14 mouse cellular contexts compared by ENCODE assay signal in genomic region chr13:83656094-83656493, GRCm38 (mm10).
A peak's percentile ranks its signal among the peaks of the same experiment; 100 is the strongest.
DNase-seq lines count a peak whose midpoint lies in the region; TF ChIP-seq lines count a peak whose summit lies in the region.
"Had no signal": no experiment of that assay in that cellular context is flagged by ENCODE, and none has a peak within 500 bp of the region (broad histone marks: within the 10 kb centered on the region; RNA-seq: fewer than 3 reads in every experiment).

No protein-coding gene starts in this region.

- H3K27ac ChIP-seq in layer of hippocampus, adult 2 months = peak overlapping the region; percentile 54
- H3K27ac ChIP-seq: heart, adult 2 months; hindbrain, embryonic 14.5 days; kidney, postnatal 0 days had no signal

- DNase-seq in embryo, embryonic 10 days (ENCODE audit: low spot score) = peak; percentile 9
- no peak for DNase-seq in embryo, embryonic 11 days
- DNase-seq in layer of hippocampus, adult 2 months (ENCODE audit: low spot score in 2 of 2) = no peak
- DNase-seq in layer of hippocampus, adult 9-10 months (ENCODE audit: low spot score) = no peak
- DNase-seq in right cerebral cortex, adult 18-20 months = peak; percentile 63
- no peak for DNase-seq in right cerebral cortex, postnatal 14 days
- no peak for DNase-seq in kidney, postnatal 10 days
- DNase-seq: adrenal gland, postnatal 25 days; heart, adult 2 months; spleen, adult 18-20 months; thymus, postnatal 14 days had no signal

- peak; percentile 7; the same call in 1 of the 2 replicates for TF ChIP-seq CTCF in layer of hippocampus, adult 2 months (conservative IDR thresholded peaks at IDR 0.05)

- no peak overlapping the region for H3K4me3 ChIP-seq in layer of hippocampus, adult 2 months
- H3K4me3 ChIP-seq: erythroblast, embryonic 14.5 days; heart, adult 2 months had no signal

Comparison
In these comparisons a context has a peak if more than half of its experiments do, and no peak if none do; other contexts are left out.
1. DNase-seq: peak in embryo, embryonic 10 days (single experiment) and right cerebral cortex, adult 18-20 months (single experiment); none in embryo, embryonic 11 days (single experiment), layer of hippocampus, adult 2 months (0 of 2), layer of hippocampus, adult 9-10 months (single experiment), right cerebral cortex, postnatal 14 days (single experiment) and kidney, postnatal 10 days (single experiment).